In genomic region chr6:23886418-23886817, GRCm38 (mm10) we compare ENCODE assay signal across 9 mouse cellular contexts. TPM values are rescaled to one million over a fixed set of nuclear protein-coding genes. Genes with fewer than 3 reads are reported as not detected.
DNase-seq lines count a peak whose midpoint lies in the region; ATAC-seq and TF ChIP-seq lines count a peak whose summit lies in the region.
"Had no signal": no experiment of that assay in that cellular context is flagged by ENCODE, and none has a peak within 500 bp of the region (broad histone marks: within the 10 kb centered on the region; RNA-seq: fewer than 3 reads in every experiment).

No protein-coding gene starts in this region.

- WGBS in heart, embryonic 11.5 days (ENCODE audit: insufficient replicate concordance), result 18% methylated on average over 6 of the region's 6 CpGs
- WGBS in intestine, postnatal 0 days, result 8% methylated on average over 6 of the region's 6 CpGs
- 3% methylated on average over 6 of the region's 6 CpGs for WGBS in lung, embryonic 16.5 days

- H3K4me1 ChIP-seq in heart, embryonic 11.5 days (ENCODE audit: control insufficient read depth, insufficient read depth, low read length), result no peaks in the 10 kb centered on the region
- no peaks in the 10 kb centered on the region for H3K4me1 ChIP-seq in intestine, postnatal 0 days (replicated peaks; ENCODE audit: control insufficient read depth, insufficient read depth, low read length)
- no peaks in the 10 kb centered on the region for H3K4me1 ChIP-seq in lung, embryonic 16.5 days (replicated peaks; ENCODE audit: control insufficient read depth, insufficient read depth, low read length)
- H3K4me1 ChIP-seq: megakaryocyte, embryonic 14.5 days had no signal

- TF ChIP-seq CTCF in intestine, postnatal 0 days (IDR thresholded peaks at IDR 0.05; ENCODE audit: low read depth), result peak; percentile 75

- H3K9me3 ChIP-seq in heart, embryonic 11.5 days (replicated peaks; ENCODE audit: control insufficient read depth, low read length), result no peaks in the 10 kb centered on the region
- H3K9me3 ChIP-seq in intestine, postnatal 0 days (ENCODE audit: control insufficient read depth), result no peaks in the 10 kb centered on the region
- no peaks in the 10 kb centered on the region for H3K9me3 ChIP-seq in lung, embryonic 16.5 days (ENCODE audit: control insufficient read depth, low read length)
- H3K9me3 ChIP-seq: megakaryocyte, embryonic 14.5 days had no signal

- no peak overlapping the region for H3K4me2 ChIP-seq in heart, embryonic 11.5 days
- H3K4me2 ChIP-seq in intestine, postnatal 0 days (replicated peaks; ENCODE audit: low read depth), result no peak overlapping the region
- no peak overlapping the region for H3K4me2 ChIP-seq in lung, embryonic 16.5 days (ENCODE audit: low read depth, low read length)

- H3K27ac ChIP-seq in heart, embryonic 11.5 days (ENCODE audit: low read depth, low read length), result no peak overlapping the region
- H3K27ac ChIP-seq in intestine, postnatal 0 days (ENCODE audit: low read depth, low read length), result no peak overlapping the region
- H3K27ac ChIP-seq in lung, embryonic 16.5 days (ENCODE audit: low read length), result no peak overlapping the region

- no peak for ATAC-seq in heart, embryonic 11.5 days (replicated peaks; ENCODE audit: insufficient number of reproducible peaks, low FRiP score, low TSS enrichment)
- 0 out of 2 replicates have a peak, but pooled peaks have one; percentile 31 for ATAC-seq in intestine, postnatal 0 days
- peak; percentile 74 for ATAC-seq in lung, embryonic 16.5 days (ENCODE audit: low read depth)

- H3K27me3 ChIP-seq in heart, embryonic 11.5 days (ENCODE audit: control insufficient read depth, insufficient read depth, low read length), result no peaks in the 10 kb centered on the region
- H3K27me3 ChIP-seq in intestine, postnatal 0 days (replicated peaks; ENCODE audit: control insufficient read depth, insufficient read depth, low read length), result no peaks in the 10 kb centered on the region
- no peaks in the 10 kb centered on the region for H3K27me3 ChIP-seq in lung, embryonic 16.5 days (ENCODE audit: control insufficient read depth, insufficient read depth, low read depth, low read length)
- H3K27me3 ChIP-seq: megakaryocyte, embryonic 14.5 days had no signal

- no peak overlapping the region for H3K9ac ChIP-seq in heart, embryonic 11.5 days (ENCODE audit: low read depth, low read length)
- no peak overlapping the region for H3K9ac ChIP-seq in intestine, postnatal 0 days (ENCODE audit: low read depth, low read length)
- no peak overlapping the region for H3K9ac ChIP-seq in lung, embryonic 16.5 days (ENCODE audit: low read length)

- peak; percentile 9 to 30 for DNase-seq in heart, adult 18-20 months
- DNase-seq in ES-CJ7 (ENCODE audit: low read depth, low spot score), result peak; percentile 71
- DNase-seq in embryo, embryonic 9.5 days (ENCODE audit: extremely low spot score), result peak; percentile 33
- peak; percentile 48 for DNase-seq in retina, postnatal 1 day
- no peak for DNase-seq in right cerebral cortex, postnatal 25 days

- no peak overlapping the region for H3K4me3 ChIP-seq in heart, embryonic 11.5 days (ENCODE audit: low read depth, low read length)
- H3K4me3 ChIP-seq in intestine, postnatal 0 days (ENCODE audit: low read depth, low read length), result no peak overlapping the region
- no peak overlapping the region for H3K4me3 ChIP-seq in lung, embryonic 16.5 days (ENCODE audit: low read length)
- H3K4me3 ChIP-seq: megakaryocyte, embryonic 14.5 days had no signal

- H3K36me3 ChIP-seq in heart, embryonic 11.5 days (ENCODE audit: control insufficient read depth, insufficient read depth, low read length), result no peaks in the 10 kb centered on the region
- no peaks in the 10 kb centered on the region for H3K36me3 ChIP-seq in intestine, postnatal 0 days (ENCODE audit: control insufficient read depth, insufficient read depth)
- no peaks in the 10 kb centered on the region for H3K36me3 ChIP-seq in lung, embryonic 16.5 days (ENCODE audit: control insufficient read depth, insufficient read depth, low read length)

RNA-seq across cellular contexts. Expression of gene Cadps2, which starts 47.2 kb away (rescaled TPM):
- total RNA-seq in heart, adult 18-20 months (2021), result 1 to 10 TPM; 1.9 to 2.1 TPM
- polyA plus RNA-seq in heart, embryonic 11.5 days (2014; fragmentation: Nextera tagmentation; extraction: Ambion mirVana), result 1.1 and 1.2 TPM in 2 replicates
- 1.3 and 1.6 TPM in 2 replicates for polyA plus RNA-seq in intestine, postnatal 0 days (2015; fragmentation: Nextera tagmentation; extraction: Ambion mirVana)
- polyA plus RNA-seq in lung, embryonic 16.5 days (2015; fragmentation: Nextera tagmentation; extraction: Ambion mirVana), result 7.4 and 7.9 TPM in 2 replicates
